Mouse (Mus musculus): ENCODE results near the gene Flnb. TPM values are rescaled to one million over a fixed set of nuclear protein-coding genes. Genes with fewer than 3 reads are reported as not detected.
A peak's percentile ranks its signal among the peaks of the same experiment; 100 is the strongest.

Gene Flnb
- polyA plus RNA-seq, 1 experiment, result 30.1 TPM

DNA sequence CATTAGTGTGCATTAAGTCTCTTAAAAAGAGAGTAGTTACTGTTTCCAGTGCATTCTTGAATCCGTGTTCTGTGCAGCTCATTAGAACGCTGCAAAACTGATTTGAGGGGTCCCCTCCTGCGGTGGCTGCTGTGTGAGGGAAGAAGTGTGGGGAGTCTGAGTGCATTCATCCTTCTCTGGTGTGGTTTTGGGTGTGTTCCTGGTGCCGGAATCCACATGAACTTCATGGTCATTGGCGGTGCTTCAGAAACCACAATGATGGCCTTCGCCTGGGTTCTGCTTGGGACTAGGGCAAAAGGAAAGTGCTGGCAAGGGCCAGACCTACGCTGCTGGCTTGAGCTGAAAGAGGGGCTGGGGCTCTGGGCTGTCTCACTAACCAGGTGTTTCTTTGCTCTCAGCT is 116.4 kb downstream of the Flnb start:
- DNase-seq (ENCODE audit: low read depth, low spot score), result no peak
- 87% methylated on average over 7 of the region's 7 CpGs for WGBS

DNA sequence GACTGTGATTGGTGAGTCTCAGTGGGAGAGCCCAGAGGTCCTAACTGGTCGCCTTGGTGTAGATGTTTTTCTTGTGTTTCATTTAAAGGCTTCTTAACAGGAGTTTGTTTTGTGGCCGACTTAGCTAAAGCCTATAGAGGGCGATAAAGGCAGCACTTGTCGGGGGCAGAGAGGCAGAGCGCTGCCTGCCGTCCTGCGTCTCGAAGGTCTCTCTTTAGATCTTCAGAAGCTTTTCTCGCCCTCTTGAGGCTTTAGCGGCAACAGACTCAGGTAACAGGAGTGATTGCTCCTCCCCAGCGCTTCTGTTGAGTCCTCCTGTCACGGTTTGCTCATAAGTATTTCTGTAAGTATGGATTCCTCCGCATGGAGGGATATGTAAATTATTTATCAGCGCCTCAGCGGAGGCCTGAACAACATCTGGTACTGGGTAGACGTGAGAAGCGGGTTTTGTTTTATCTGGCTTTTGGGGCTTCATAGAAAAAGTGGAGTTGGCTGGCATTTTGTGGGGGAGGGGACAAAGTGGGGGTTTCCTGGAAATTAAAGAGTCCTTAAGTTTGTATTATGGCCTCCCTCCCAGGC is 119.4 kb downstream of the Flnb start:
- 45% methylated on average over 17 of the region's 17 CpGs for WGBS
- no peak for DNase-seq (ENCODE audit: low read depth, low spot score)

- WGBS, result 31% methylated on average over 19 of the region's 19 CpGs
- no peak for DNase-seq (ENCODE audit: low read depth, low spot score)
Measured at GRCm38 (mm10) chr14:7938809-7939784, 121.3 kb downstream of the Flnb start.

- WGBS, result 45% methylated on average over 5 of the region's 5 CpGs
- no peak for DNase-seq (ENCODE audit: low read depth, low spot score)
Measured at GRCm38 (mm10) chr14:7941413-7941812, 123.7 kb downstream of the Flnb start.

DNA sequence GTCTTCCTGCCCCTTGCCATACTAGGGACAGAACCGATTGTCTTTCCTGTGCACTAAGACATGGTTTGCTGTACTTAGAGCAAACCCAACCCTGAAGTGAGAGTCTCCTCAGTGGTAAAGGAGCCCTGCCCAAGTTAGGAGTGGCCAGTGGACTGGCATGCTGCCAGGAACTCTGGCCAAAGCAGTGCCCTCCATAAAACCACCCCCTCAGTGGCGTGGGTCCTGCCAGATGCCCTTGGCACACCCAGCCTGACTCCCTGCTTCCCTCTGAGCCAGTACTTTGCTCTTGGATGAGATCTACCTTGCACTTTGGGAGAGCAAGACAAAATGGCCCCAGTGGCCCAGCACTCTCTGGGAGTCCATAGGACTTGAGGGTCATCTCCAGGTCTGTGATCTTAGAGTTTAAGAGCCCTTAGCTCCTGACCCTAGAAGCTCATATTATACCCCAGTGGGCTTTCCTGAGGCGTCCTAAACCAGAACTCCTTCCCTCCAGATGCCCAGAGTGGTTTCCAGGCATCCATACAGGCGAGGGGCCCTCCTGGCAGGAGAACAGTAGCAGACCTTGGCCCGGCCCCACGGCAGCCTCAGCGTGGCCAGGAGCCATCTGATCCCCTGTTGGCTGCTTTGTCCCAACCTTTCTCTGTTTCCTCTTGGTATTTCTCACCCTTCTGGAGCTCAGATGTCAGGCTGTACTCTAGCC is 125.5 kb downstream of the Flnb start:
- WGBS, result 33% methylated on average over 7 of the region's 7 CpGs
- DNase-seq (ENCODE audit: low read depth, low spot score), result peak; percentile 88

DNA sequence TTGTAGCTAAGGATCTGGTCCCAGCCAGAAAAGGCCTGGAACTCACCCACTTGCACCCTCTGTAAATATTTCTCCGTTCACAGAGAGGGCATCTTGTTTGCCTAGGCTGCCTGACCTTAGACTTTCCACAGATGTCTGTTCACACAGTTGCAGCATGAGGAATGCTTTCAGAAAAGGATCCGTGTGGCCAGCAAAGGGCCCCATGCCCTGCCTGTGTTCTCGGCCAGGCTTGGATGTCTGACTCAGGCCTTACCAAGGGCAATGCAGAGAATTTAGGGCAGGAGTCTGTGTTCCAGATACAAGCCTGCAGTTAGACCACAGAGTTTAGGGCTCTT is 126.0 kb downstream of the Flnb start:
- no peak for DNase-seq (ENCODE audit: low read depth, low spot score)
- WGBS, result 26% methylated on average over 3 of the region's 3 CpGs

DNA sequence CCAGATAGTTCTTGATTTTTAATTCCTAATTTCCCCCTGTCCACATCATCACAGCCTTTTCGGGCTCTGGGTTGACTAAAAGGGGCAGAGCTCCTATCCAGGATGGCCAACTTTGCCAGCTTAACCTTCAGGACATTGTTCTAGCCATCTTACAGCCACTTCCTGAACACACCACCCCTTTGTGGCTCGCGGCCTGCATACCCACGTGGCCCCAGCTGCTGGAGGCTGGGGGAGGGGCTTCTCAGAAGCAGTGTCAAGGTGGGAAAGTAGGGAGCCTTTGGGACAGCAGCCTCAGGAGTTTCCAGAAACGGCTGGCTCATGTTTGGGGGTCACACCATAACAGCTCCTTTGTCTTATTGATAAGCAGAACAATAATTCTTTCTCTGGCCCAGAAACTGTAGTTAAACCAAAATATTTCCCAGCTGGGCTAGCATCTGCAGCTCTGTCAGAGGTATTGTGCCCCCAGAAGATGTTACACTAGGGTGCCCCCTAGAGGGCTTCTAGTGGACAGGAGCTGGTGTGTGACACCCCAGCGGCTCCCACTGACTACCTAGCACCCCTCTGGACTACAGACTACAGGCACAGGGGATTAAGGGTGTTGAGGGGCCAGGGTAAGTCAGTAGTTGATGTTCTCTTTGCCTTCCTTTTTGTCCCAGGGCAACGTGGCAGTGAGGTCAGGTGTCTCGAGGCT is 126.7 kb downstream of the Flnb start:
- DNase-seq (ENCODE audit: low read depth, low spot score), result no peak
- 49% methylated on average over 8 of the region's 8 CpGs for WGBS

- DNase-seq (ENCODE audit: low read depth, low spot score), result no peak
- WGBS, result 84% methylated on average over 5 of the region's 5 CpGs
Measured at GRCm38 (mm10) chr14:7945261-7945660, 127.5 kb downstream of the Flnb start.

DNA sequence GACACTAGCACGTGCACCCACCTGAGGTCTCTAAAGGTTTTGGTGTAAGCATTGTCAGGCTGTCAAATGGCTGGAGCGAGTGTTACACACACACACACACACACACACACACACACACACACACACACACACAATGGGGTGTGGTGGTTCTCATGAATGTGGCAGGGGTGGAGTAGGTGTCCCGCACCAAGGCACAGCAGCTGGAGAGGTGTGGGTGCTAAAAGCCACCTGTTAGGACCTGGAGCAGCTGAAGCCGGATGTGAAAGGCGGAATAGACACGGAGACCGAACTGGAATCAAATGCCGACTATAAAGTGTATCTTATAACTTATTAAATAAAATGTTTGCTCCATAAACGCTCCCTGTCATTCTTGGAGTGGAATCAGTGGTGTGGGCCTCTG is 133.5 kb downstream of the Flnb start:
- DNase-seq (ENCODE audit: low read depth, low spot score), result no peak
- WGBS, result 34% methylated on average over 9 of the region's 9 CpGs

GRCm38 (mm10) chr14:7952610-7953254 is 135.0 kb downstream of the Flnb start:
- WGBS, result 18% methylated on average over 12 of the region's 12 CpGs
- DNase-seq (ENCODE audit: low read depth, low spot score), result peak; percentile 80

- 18% methylated on average over 6 of the region's 6 CpGs for WGBS
Measured at GRCm38 (mm10) chr14:7954071-7954471, 136.3 kb downstream of the Flnb start.

DNA sequence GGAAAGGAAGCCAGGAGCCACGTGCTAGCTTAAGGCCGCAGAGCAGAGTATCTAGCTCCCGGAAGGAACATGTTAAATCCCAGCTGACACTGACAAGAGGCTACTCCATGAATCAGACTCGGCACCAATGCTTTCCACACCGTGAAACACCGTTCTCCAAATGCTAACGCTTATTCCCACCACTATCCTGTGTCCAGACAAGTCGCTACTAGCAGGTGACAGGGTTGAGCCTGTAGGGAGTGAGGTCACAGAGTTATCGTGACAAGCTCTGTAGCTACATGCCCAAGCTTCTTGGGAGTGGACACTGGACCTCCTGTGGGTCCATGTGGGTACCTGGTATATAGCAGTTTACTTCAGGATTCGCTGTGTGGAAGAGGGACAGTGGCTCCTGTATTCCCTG is 138.7 kb downstream of the Flnb start:
- no peak for DNase-seq (ENCODE audit: low read depth, low spot score)
- WGBS, result 85% methylated on average over 10 of the region's 10 CpGs

More at GRCm38 (mm10) chr14:7954071-7954471, 136.3 kb downstream of the Flnb start:
- DNase-seq (ENCODE audit: low read depth, low spot score), result peak; percentile 70

DNA sequence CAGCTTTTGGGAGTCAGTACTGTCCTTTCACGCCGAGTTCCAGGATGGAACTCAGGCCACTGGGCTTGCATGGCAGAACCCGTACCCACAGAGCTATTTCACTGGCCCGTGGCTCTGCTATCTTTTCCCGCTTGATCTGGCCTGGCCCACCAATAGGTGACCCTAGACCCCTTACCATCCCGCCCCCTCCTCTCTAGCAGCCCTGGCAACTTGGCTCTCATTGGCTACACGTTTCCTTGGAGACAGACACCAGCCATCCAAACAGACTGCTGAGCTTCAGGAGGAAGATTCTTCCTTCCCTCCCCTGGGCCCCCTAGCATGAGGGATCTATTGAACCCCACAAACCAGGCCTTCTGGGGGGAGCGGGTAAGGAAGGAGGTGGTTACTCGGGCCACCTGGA is 139.3 kb downstream of the Flnb start, which contains the start of gene Gm45521:
Gm45521 (plus strand) TSS at position 240 of the 400 bp plus-strand sequence.
- DNase-seq (ENCODE audit: low read depth, low spot score), result no peak
- WGBS, result 90% methylated on average over 9 of the region's 9 CpGs

DNA sequence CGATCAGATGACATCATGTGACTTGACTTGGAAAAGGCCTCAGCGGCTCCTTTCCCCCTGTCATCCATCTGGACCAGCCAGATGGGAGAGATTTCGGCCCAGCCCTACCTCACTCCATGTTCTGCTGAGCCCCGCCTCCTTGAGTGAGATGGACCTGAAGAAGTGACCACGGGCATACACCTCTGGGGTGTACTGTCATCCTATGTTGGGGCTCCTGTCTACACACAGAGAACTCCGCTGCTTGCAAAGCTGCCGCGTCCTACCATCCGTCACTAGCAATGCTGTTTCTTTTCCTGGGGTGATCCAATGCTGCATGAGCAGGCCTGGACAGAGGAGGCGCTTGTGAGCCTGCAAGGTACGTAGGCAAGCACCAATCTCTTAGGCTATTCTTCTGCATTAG is 142.9 kb downstream of the Flnb start:
- DNase-seq (ENCODE audit: low read depth, low spot score), result no peak
- WGBS, result 86% methylated on average over 11 of the region's 11 CpGs

DNA sequence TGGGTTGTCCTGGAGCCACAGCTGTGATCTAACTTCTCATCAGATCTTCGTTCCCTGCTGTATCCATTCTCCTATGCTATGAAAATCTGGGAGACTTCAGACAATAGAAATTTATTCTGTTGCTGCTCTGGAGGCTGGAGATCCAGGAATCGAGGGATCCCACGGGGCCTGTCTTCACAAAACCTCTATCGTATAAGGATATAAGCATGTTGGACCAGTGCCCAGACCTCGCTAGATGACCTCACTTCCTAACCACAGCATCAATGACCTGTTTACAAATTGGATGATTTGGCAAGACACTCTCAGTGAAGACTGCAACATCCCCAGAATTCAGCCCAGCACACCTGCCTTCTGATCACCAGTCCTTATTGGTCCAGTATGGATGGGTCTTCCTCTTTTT is 144.0 kb downstream of the Flnb start:
- DNase-seq (ENCODE audit: low read depth, low spot score), result no peak
- 22% methylated on average over 5 of the region's 5 CpGs for WGBS

- no peak for DNase-seq (ENCODE audit: low read depth, low spot score)
- 91% methylated on average over 2 of the region's 2 CpGs for whole genome bisulfite sequencing
Measured at GRCm38 (mm10) chr14:7962626-7963025, 144.9 kb downstream of the Flnb start.

DNA sequence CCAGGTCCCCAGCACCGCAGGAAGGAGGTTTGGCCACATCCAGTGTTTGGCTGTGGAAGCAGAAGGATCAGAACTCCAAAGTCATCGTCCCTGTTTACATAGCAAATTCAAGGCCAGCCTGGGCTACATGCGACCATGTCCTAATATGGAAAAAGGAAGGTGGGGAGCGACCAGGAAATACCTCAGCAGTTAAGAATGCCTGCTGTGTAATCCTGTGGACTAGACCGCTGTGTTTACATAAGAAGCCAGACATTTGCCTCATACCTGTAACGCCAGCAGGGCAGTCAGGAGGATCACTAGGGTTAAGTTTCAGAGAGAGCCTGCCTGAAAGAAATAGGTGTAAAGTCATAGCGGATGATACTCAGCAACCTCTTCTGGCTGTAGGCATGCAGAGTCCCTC is 145.4 kb downstream of the Flnb start:
- 32% methylated on average over 7 of the region's 7 CpGs for WGBS
- DNase-seq (ENCODE audit: low read depth, low spot score), result no peak

DNA sequence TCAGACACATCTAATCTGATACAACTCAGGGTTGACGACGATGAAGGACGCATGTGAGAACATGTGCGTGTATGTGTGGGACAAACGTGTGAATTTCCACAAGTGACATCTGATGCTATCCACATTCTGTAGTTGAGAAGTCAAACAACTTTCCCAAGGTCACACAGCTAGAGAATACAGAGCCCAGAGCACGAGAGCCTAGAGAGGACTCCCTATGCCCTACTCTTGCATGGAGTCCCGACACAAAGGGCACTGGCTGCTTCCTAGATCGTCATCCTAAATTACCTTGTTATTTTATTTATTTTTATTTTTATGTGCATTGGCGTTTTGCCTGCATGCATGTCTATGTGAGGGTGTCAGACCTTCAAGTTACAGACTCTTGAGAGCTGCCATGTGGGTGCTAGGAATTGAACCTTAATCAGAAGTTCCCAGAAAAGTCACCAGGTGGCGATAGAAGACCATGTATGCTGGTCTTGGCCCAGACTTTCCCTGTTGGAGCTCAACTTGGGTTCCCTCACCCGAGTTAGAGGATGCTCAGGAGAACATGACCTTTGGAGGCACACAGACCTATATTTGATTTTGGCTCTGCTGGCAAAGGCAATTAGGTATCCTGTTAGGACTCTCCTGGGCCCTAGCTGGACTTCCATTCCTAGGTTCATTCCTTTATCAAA is 146.6 kb downstream of the Flnb start:
- DNase-seq (ENCODE audit: low read depth, low spot score), result no peak
- WGBS, result 49% methylated on average over 11 of the region's 11 CpGs
